Mouse (Mus musculus): ENCODE measurements around the gene Eipr1. TPM values are rescaled to one million over a fixed set of nuclear protein-coding genes. Genes with fewer than 3 reads are reported as not detected.

The Eipr1 gene
- polyA plus RNA-seq, 1 experiment, result 41.1 TPM

GRCm38 (mm10) chr12:28834266-28834665 lies 82.7 kb downstream of the Eipr1 start:
- H3K27me3 ChIP-seq (replicated peaks), result no peaks in the 10 kb centered on the region
- H3K9me3 ChIP-seq, result no peaks in the 10 kb centered on the region
- H3K4me3 ChIP-seq (replicated peaks), result no peak overlapping the region
- peaks cover 89% of the 10 kb centered on the region for H3K36me3 ChIP-seq (replicated peaks; ENCODE audit: low read length)
- H3K4me1 ChIP-seq, result peaks cover 71% of the 10 kb centered on the region
- TF ChIP-seq FLI1 (IDR thresholded peaks at IDR 0.05; ENCODE audit: low read length) (no peak), GATA1 (IDR thresholded peaks at IDR 0.05; ENCODE audit: borderline replicate concordance, low read length) (no peak)

- no peaks in the 10 kb centered on the region for H3K9me3 ChIP-seq
- TF ChIP-seq GATA1 (IDR thresholded peaks at IDR 0.05; ENCODE audit: borderline replicate concordance, low read length), result no peak
- no peak for TF ChIP-seq FLI1 (IDR thresholded peaks at IDR 0.05; ENCODE audit: low read length)
- no peak overlapping the region for H3K4me3 ChIP-seq (replicated peaks)
- H3K36me3 ChIP-seq (replicated peaks; ENCODE audit: low read length), result peaks cover 80% of the 10 kb centered on the region
- H3K4me1 ChIP-seq, result peaks cover 57% of the 10 kb centered on the region
- H3K27me3 ChIP-seq (replicated peaks), result no peaks in the 10 kb centered on the region
Observed at GRCm38 (mm10) chr12:28835683-28836082, 84.1 kb downstream of the Eipr1 start.

GRCm38 (mm10) chr12:28838268-28838667 lies 86.7 kb downstream of the Eipr1 start:
- Histone ChIP-seq H3K36me3 (replicated peaks; ENCODE audit: low read length) (peaks cover 81% of the 10 kb centered on the region), H3K4me1 (peaks cover 58% of the 10 kb centered on the region), H3K27me3 (replicated peaks) (no peaks in the 10 kb centered on the region), H3K9me3 (peaks cover 13% of the 10 kb centered on the region), H3K4me3 (replicated peaks) (peak overlapping the region; percentile 1)
- TF ChIP-seq GATA1 (IDR thresholded peaks at IDR 0.05; ENCODE audit: borderline replicate concordance, low read length) (no peak), FLI1 (IDR thresholded peaks at IDR 0.05; ENCODE audit: low read length) (no peak)

GRCm38 (mm10) chr12:28838971-28839370 lies 87.4 kb downstream of the Eipr1 start:
- peaks cover 13% of the 10 kb centered on the region for H3K9me3 ChIP-seq
- TF ChIP-seq FLI1 (IDR thresholded peaks at IDR 0.05; ENCODE audit: low read length), result no peak
- TF ChIP-seq GATA1 (IDR thresholded peaks at IDR 0.05; ENCODE audit: borderline replicate concordance, low read length), result no peak
- no peaks in the 10 kb centered on the region for H3K27me3 ChIP-seq (replicated peaks)
- H3K36me3 ChIP-seq (replicated peaks; ENCODE audit: low read length), result peaks cover 77% of the 10 kb centered on the region
- H3K4me1 ChIP-seq, result peaks cover 56% of the 10 kb centered on the region
- H3K4me3 ChIP-seq (replicated peaks), result no peak overlapping the region

GRCm38 (mm10) chr12:28841179-28841698 lies 89.6 kb downstream of the Eipr1 start:
- peaks cover 59% of the 10 kb centered on the region for H3K36me3 ChIP-seq (replicated peaks; ENCODE audit: low read length)
- no peaks in the 10 kb centered on the region for H3K27me3 ChIP-seq (replicated peaks)
- no peak overlapping the region for H3K4me3 ChIP-seq (replicated peaks)
- H3K4me1 ChIP-seq, result peaks cover 37% of the 10 kb centered on the region
- TF ChIP-seq GATA1 (IDR thresholded peaks at IDR 0.05; ENCODE audit: borderline replicate concordance, low read length), result no peak
- TF ChIP-seq FLI1 (IDR thresholded peaks at IDR 0.05; ENCODE audit: low read length), result no peak
- peaks cover 13% of the 10 kb centered on the region for H3K9me3 ChIP-seq

GRCm38 (mm10) chr12:28845811-28846210 lies 94.2 kb downstream of the Eipr1 start:
- peaks cover 13% of the 10 kb centered on the region for H3K9me3 ChIP-seq
- no peak for TF ChIP-seq GATA1 (IDR thresholded peaks at IDR 0.05; ENCODE audit: borderline replicate concordance, low read length)
- TF ChIP-seq FLI1 (IDR thresholded peaks at IDR 0.05; ENCODE audit: low read length), result no peak
- no peaks in the 10 kb centered on the region for H3K27me3 ChIP-seq (replicated peaks)
- H3K4me3 ChIP-seq (replicated peaks), result no peak overlapping the region
- H3K4me1 ChIP-seq, result peaks cover 20% of the 10 kb centered on the region
- peaks cover 72% of the 10 kb centered on the region for H3K36me3 ChIP-seq (replicated peaks; ENCODE audit: low read length)

- Histone ChIP-seq H3K27me3 (replicated peaks) (no peaks in the 10 kb centered on the region), H3K4me1 (peaks cover 11% of the 10 kb centered on the region), H3K4me3 (replicated peaks) (no peak overlapping the region), H3K9me3 (0 out of 2 replicates have a peak, but pooled peaks cover under 1% of the 10 kb centered on the region), H3K36me3 (replicated peaks; ENCODE audit: low read length) (peaks cover 71% of the 10 kb centered on the region)
- TF ChIP-seq GATA1 (IDR thresholded peaks at IDR 0.05; ENCODE audit: borderline replicate concordance, low read length) (no peak), FLI1 (IDR thresholded peaks at IDR 0.05; ENCODE audit: low read length) (no peak)
Observed at GRCm38 (mm10) chr12:28847401-28847800, 95.8 kb downstream of the Eipr1 start.

GRCm38 (mm10) chr12:28848726-28849612 lies 97.4 kb downstream of the Eipr1 start:
- H3K9me3 ChIP-seq, result no peaks in the 10 kb centered on the region
- peaks cover 70% of the 10 kb centered on the region for H3K36me3 ChIP-seq (replicated peaks; ENCODE audit: low read length)
- H3K27me3 ChIP-seq (replicated peaks), result no peaks in the 10 kb centered on the region
- H3K4me1 ChIP-seq, result peaks cover 11% of the 10 kb centered on the region
- no peak for TF ChIP-seq FLI1 (IDR thresholded peaks at IDR 0.05; ENCODE audit: low read length)
- TF ChIP-seq GATA1 (IDR thresholded peaks at IDR 0.05; ENCODE audit: borderline replicate concordance, low read length), result no peak
- no peak overlapping the region for H3K4me3 ChIP-seq (replicated peaks)

- no peak for TF ChIP-seq FLI1 (IDR thresholded peaks at IDR 0.05; ENCODE audit: low read length)
- TF ChIP-seq GATA1 (IDR thresholded peaks at IDR 0.05; ENCODE audit: borderline replicate concordance, low read length), result no peak
- Histone ChIP-seq H3K9me3 (no peaks in the 10 kb centered on the region), H3K4me1 (peaks cover 13% of the 10 kb centered on the region; the same call in 1 of the 2 replicates), H3K27me3 (replicated peaks) (no peaks in the 10 kb centered on the region), H3K36me3 (replicated peaks; ENCODE audit: low read length) (peaks cover 93% of the 10 kb centered on the region), H3K4me3 (replicated peaks) (no peak overlapping the region)
Observed at GRCm38 (mm10) chr12:28859495-28860263, 108.1 kb downstream of the Eipr1 start.

All from megakaryocyte, embryonic 14.5 days (primary cell).